Mouse (Mus musculus): ENCODE measurements around the gene Rbm26. TPM values are rescaled to one million over a fixed set of nuclear protein-coding genes. Genes with fewer than 3 reads are reported as not detected.

Gene Rbm26
- total RNA-seq, 2 experiments from 2014 or later, result 58.6 to 67.0 TPM

- DNase-seq (ENCODE audit: low spot score in 2 of 2), result no peak
- TF ChIP-seq CTCF (conservative IDR thresholded peaks at IDR 0.05), result no peak
- Histone ChIP-seq H3K4me3 (no peak overlapping the region), H3K27ac (no peak overlapping the region)
Observed at GRCm38 (mm10) chr14:105161334-105161733, 15.8 kb downstream of the Rbm26 start.

GRCm38 (mm10) chr14:105158526-105158925 is 18.6 kb downstream of the Rbm26 start:
- H3K4me3 ChIP-seq, result no peak overlapping the region
- no peak overlapping the region for H3K27ac ChIP-seq
- no peak for DNase-seq (ENCODE audit: low spot score in 2 of 2)
- TF ChIP-seq CTCF (conservative IDR thresholded peaks at IDR 0.05), result no peak

GRCm38 (mm10) chr14:105134076-105134475 is 43.1 kb downstream of the Rbm26 start:
- TF ChIP-seq CTCF (conservative IDR thresholded peaks at IDR 0.05), result no peak
- no peak for DNase-seq (ENCODE audit: low spot score in 2 of 2)
- Histone ChIP-seq H3K27ac (no peak overlapping the region), H3K4me3 (no peak overlapping the region)

GRCm38 (mm10) chr14:105127715-105128385 is 49.3 kb downstream of the Rbm26 start:
- DNase-seq (ENCODE audit: low spot score in 2 of 2), result no peak
- no peak overlapping the region for H3K27ac ChIP-seq
- no peak overlapping the region for H3K4me3 ChIP-seq
- peak; percentile 58 for TF ChIP-seq CTCF (conservative IDR thresholded peaks at IDR 0.05)

- no peak overlapping the region for H3K4me3 ChIP-seq
- no peak for DNase-seq (ENCODE audit: low spot score in 2 of 2)
- H3K27ac ChIP-seq, result no peak overlapping the region
- TF ChIP-seq CTCF (conservative IDR thresholded peaks at IDR 0.05), result no peak
Observed at GRCm38 (mm10) chr14:105124513-105124912, 52.6 kb downstream of the Rbm26 start.

GRCm38 (mm10) chr14:105115402-105115801 is 61.7 kb downstream of the Rbm26 start:
- no peak overlapping the region for H3K4me3 ChIP-seq
- no peak for TF ChIP-seq CTCF (conservative IDR thresholded peaks at IDR 0.05)
- DNase-seq (ENCODE audit: low spot score in 2 of 2), result no peak
- H3K27ac ChIP-seq, result no peak overlapping the region

- TF ChIP-seq CTCF (conservative IDR thresholded peaks at IDR 0.05), result no peak
- no peak overlapping the region for H3K4me3 ChIP-seq
- no peak for DNase-seq (ENCODE audit: low spot score in 2 of 2)
- no peak overlapping the region for H3K27ac ChIP-seq
Observed at GRCm38 (mm10) chr14:105106252-105106651, 70.9 kb downstream of the Rbm26 start.

- no peak for DNase-seq (ENCODE audit: low spot score in 2 of 2)
- no peak for TF ChIP-seq CTCF (conservative IDR thresholded peaks at IDR 0.05)
- H3K4me3 ChIP-seq, result no peak overlapping the region
- H3K27ac ChIP-seq, result no peak overlapping the region
Observed at GRCm38 (mm10) chr14:105098861-105099260, 78.3 kb downstream of the Rbm26 start.

- no peak overlapping the region for H3K4me3 ChIP-seq
- TF ChIP-seq CTCF (conservative IDR thresholded peaks at IDR 0.05), result peak; percentile 59
- DNase-seq (ENCODE audit: low spot score in 2 of 2), result no peak
- H3K27ac ChIP-seq, result no peak overlapping the region
Observed at GRCm38 (mm10) chr14:105096221-105096620, 80.9 kb downstream of the Rbm26 start.

- Histone ChIP-seq H3K27ac (no peak overlapping the region), H3K4me3 (no peak overlapping the region)
- DNase-seq (ENCODE audit: low spot score in 2 of 2), result peak in 1 of 2 experiments; percentile 24
- no peak for TF ChIP-seq CTCF (conservative IDR thresholded peaks at IDR 0.05)
Observed at GRCm38 (mm10) chr14:105087001-105087400, 90.1 kb downstream of the Rbm26 start.

- TF ChIP-seq CTCF (conservative IDR thresholded peaks at IDR 0.05), result no peak
- no peak overlapping the region for H3K27ac ChIP-seq
Observed at GRCm38 (mm10) chr14:105085332-105085993, 91.7 kb downstream of the Rbm26 start.

GRCm38 (mm10) chr14:105084757-105085330 is 92.3 kb downstream of the Rbm26 start:
- H3K4me3 ChIP-seq, result no peak overlapping the region
- no peak overlapping the region for H3K27ac ChIP-seq
- no peak for DNase-seq (ENCODE audit: low spot score in 2 of 2)
- no peak for TF ChIP-seq CTCF (conservative IDR thresholded peaks at IDR 0.05)

More at GRCm38 (mm10) chr14:105085332-105085993, 91.7 kb downstream of the Rbm26 start:
- DNase-seq (ENCODE audit: low spot score in 2 of 2), result no peak
- no peak overlapping the region for H3K4me3 ChIP-seq

GRCm38 (mm10) chr14:105084106-105084505 is 93.0 kb downstream of the Rbm26 start:
- DNase-seq (ENCODE audit: low spot score in 2 of 2), result no peak
- Histone ChIP-seq H3K4me3 (no peak overlapping the region), H3K27ac (no peak overlapping the region)
- TF ChIP-seq CTCF (conservative IDR thresholded peaks at IDR 0.05), result no peak
